Mouse (Mus musculus) kidney, embryonic 16.5 days (tissue): ENCODE data around the gene Hspbp1. TPM values are rescaled to one million over a fixed set of nuclear protein-coding genes. Genes with fewer than 3 reads are reported as not detected.

ENCODE experiments used
- ATAC-seq: fragments of 200-750 bp; cut with Nextera tagmentation; 2 replicates; pipeline ENCODE4 v1.8.0; 2017; ENCODE audit warnings: moderate TSS enrichment; ENCODE audit not compliant: low FRiP score, low TSS enrichment
- H3K27ac ChIP-seq: fragments of 300-500 bp; sonication (generic); 2 replicates; pipeline ENCODE4 v1.5.1; 2014; ENCODE audit warnings: low read length
- H3K27me3 ChIP-seq: fragments of 300-500 bp; sonication (generic); 2 replicates; pipeline ENCODE4 v1.6.1; 2014; ENCODE audit warnings: low read length, control low read depth, mixed read lengths; ENCODE audit not compliant: insufficient read depth
- H3K36me3 ChIP-seq: fragments of 300-500 bp; sonication (generic); 2 replicates; pipeline ENCODE4 v1.6.1; 2014; ENCODE audit warnings: low read length, control low read depth, mixed read lengths; ENCODE audit not compliant: insufficient read depth
- H3K4me1 ChIP-seq: fragments of 300-500 bp; sonication (generic); 2 replicates; pipeline ENCODE4 v1.6.1; 2014; ENCODE audit warnings: low read length, control low read depth, mixed read lengths; ENCODE audit not compliant: insufficient read depth
- H3K4me2 ChIP-seq: fragments of 300-500 bp; sonication (generic); replicated peaks from 2 replicates; pipeline ENCODE4 v1.6.1; 2014; ENCODE audit warnings: low read depth, low read length
- H3K4me3 ChIP-seq: fragments of 300-500 bp; sonication (generic); 2 replicates; pipeline ENCODE4 v1.5.1; 2014; ENCODE audit warnings: mild to moderate bottlenecking, low read length
- H3K9ac ChIP-seq: fragments of 300-500 bp; sonication (generic); replicated peaks from 2 replicates; pipeline ENCODE4 v1.6.1; 2014; ENCODE audit warnings: low read length
- H3K9me3 ChIP-seq: fragments of 300-500 bp; sonication (generic); 2 replicates; pipeline ENCODE4 v1.6.1; 2016; ENCODE audit warnings: low read length, control low read depth
- WGBS: fragments of 180-500 bp; shearing (Covaris S2); extraction: QIAGEN DNeasy Blood & Tissue Kit; methylation state at CpG from one replicate; pipeline ENCODE4 v1.1.7; 2014; 5-methylcytosine and 5-hydroxymethylcytosine counted together
- polyA plus RNA-seq: library from polyadenylated mRNA; unstranded; fragments of >200 nt; fragmentation: Nextera tagmentation; extraction: Ambion mirVana; gene quantifications from 2 replicates; pipeline ENCODE4 v1.2.1, GENCODE M21; 2015

Hspbp1 gene
- polyA plus RNA-seq, 1 experiment from 2014 or later = 118 TPM

DNA sequence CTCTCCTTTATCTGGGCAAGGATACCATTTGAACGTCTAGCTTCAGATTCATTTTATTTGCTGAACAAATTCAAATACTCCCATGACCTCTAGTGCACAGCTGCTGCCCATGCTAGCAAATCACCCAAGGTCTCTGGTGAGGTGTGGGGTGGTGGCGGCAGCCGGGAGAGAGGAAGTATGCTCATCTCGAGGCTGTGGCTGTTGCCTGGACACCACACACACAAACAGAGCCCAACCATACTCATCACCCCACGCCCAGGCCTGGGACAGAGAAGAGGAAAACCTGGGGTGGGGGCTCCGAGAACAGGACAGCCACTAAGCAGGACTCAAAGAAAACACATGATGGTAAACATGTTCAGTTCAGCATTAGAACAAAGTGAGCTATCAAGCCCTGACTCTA lies 37.6 kb downstream of the Hspbp1 start:
- no peaks in the 10 kb centered on the region for H3K27me3 ChIP-seq
- WGBS = 55% methylated on average over 6 of the region's 6 CpGs
- no peak overlapping the region for H3K9ac ChIP-seq
- H3K9me3 ChIP-seq = no peaks in the 10 kb centered on the region
- peaks cover 27% of the 10 kb centered on the region for H3K36me3 ChIP-seq
- H3K4me1 ChIP-seq = peaks cover 4% of the 10 kb centered on the region; the same call in 1 of the 2 replicates
- no peak overlapping the region for H3K27ac ChIP-seq
- no peak overlapping the region for H3K4me3 ChIP-seq
- H3K4me2 ChIP-seq = no peak overlapping the region
- no peak for ATAC-seq

DNA sequence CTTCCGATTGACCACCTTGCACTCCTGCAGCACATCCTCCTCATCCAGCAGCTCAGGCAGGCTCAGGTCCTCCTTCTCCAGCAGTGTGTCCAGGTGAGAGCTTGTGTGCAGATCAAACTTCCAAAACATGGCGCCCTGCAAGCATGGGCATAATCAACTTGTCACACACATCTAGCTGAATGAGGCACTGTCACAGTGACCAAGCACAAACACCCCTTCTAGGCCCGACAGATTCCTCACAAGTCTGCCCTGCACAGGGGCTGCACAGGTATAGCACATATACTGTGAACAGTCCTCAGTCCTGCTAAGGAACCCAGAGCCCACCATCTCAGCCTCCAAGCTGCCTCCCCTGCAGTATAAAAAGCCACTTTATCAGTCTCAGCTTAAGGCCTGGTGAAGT lies 38.1 kb downstream of the Hspbp1 start:
- Histone ChIP-seq H3K4me2 (no peak overlapping the region), H3K36me3 (peaks cover 29% of the 10 kb centered on the region), H3K4me1 (peaks cover 2% of the 10 kb centered on the region; the same call in 1 of the 2 replicates), H3K4me3 (no peak overlapping the region), H3K9me3 (no peaks in the 10 kb centered on the region), H3K9ac (no peak overlapping the region), H3K27me3 (no peaks in the 10 kb centered on the region), H3K27ac (no peak overlapping the region)
- no peak for ATAC-seq
- 94% methylated on average over 3 of the region's 3 CpGs for WGBS

DNA sequence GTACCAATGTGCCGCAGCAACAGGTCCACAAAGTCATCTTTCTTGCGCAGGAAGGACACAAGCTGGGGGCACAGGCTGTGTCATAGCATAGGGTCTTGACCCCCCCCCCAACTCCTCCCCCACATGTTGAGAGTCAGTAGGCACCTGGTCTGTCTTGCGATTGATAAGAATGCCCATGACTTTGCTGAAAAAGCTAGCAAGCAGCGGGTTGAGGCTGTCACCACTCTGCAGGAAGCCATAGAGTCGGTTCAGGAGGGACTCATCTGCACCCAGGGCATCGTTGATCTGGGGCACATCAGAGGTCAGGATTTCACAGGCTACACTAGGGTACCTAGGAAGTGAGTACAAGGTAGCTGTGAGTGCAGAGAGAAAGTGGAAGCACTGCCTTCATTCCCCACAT lies 41.6 kb downstream of the Hspbp1 start:
- H3K27ac ChIP-seq = no peak overlapping the region
- peaks cover 59% of the 10 kb centered on the region for H3K36me3 ChIP-seq
- no peaks in the 10 kb centered on the region for H3K9me3 ChIP-seq
- H3K4me3 ChIP-seq = no peak overlapping the region
- no peak overlapping the region for H3K4me2 ChIP-seq
- WGBS = 90% methylated on average over 6 of the region's 6 CpGs
- no peaks in the 10 kb centered on the region for H3K4me1 ChIP-seq
- no peak overlapping the region for H3K9ac ChIP-seq
- no peak for ATAC-seq
- no peaks in the 10 kb centered on the region for H3K27me3 ChIP-seq

DNA sequence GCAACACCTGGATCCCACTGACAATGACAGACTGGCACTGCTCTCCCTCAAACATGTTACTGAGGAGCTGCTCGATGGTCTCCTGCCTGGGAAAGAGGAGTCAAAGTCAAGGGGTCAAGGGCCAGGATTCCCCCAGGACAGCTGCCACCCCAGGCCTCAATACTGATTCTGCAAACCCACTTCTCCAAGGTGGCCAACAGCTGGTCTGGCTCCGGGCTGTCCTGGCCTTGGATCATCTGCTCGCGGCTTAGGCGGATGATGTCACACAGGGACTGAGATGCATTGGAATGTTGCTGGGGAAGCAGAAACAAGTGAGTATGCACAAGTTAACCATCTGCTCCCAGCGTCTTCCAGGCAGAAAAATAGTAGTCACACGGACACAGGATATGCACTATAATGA lies 42.9 kb downstream of the Hspbp1 start:
- H3K4me3 ChIP-seq = no peak overlapping the region
- H3K4me1 ChIP-seq = no peaks in the 10 kb centered on the region
- no peak for ATAC-seq
- peaks cover 65% of the 10 kb centered on the region for H3K36me3 ChIP-seq
- H3K4me2 ChIP-seq = no peak overlapping the region
- no peaks in the 10 kb centered on the region for H3K9me3 ChIP-seq
- H3K9ac ChIP-seq = no peak overlapping the region
- no peak overlapping the region for H3K27ac ChIP-seq
- H3K27me3 ChIP-seq = no peaks in the 10 kb centered on the region
- whole genome bisulfite sequencing = 82% methylated on average over 7 of the region's 7 CpGs

DNA sequence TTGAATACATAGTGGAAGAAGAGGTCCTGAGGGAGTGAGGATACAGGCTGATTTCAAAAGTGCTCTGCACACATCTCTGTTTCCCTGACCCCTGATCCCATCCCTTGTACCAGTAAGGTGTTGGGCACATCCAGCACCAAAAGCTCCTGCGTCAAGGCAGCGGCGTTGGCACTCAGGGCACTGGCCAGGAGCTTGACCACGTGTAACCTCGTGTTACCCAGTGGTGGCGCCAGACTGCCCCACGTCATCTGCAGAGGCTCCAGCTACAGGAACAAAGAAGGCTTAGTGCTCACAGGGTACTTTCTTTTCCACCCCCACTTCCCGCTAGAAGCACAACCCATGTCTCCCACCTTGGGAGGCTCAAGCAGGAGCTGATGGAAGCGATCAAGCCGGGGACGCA lies 43.7 kb downstream of the Hspbp1 start:
- no peak overlapping the region for H3K4me2 ChIP-seq

DNA sequence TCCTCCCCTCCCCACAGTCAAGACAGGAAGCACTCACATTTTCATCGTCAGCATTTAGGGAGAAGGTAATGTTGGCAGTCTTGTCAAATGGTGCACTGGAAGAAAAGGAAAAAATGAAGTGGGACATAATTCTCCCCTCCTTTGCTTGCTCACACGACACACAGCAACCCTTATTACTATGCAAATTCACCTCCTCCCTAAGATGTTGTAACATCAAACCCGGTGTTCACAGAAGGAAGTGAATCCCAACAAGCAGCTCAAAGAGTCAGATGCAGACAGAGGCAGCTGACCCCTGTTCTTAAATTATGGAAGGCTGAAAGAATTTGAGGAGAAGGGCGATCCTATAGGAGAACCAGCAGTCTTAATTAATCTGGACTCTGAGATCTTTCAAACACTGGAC lies 48.7 kb downstream of the Hspbp1 start:
- H3K27me3 ChIP-seq = no peaks in the 10 kb centered on the region
- no peak overlapping the region for H3K4me3 ChIP-seq
- H3K9ac ChIP-seq = no peak overlapping the region
- no peak overlapping the region for H3K4me2 ChIP-seq
- 87% methylated on average over 4 of the region's 4 CpGs for WGBS
- no peaks in the 10 kb centered on the region for H3K4me1 ChIP-seq
- no peak overlapping the region for H3K27ac ChIP-seq
- peaks cover 74% of the 10 kb centered on the region for H3K36me3 ChIP-seq
- H3K9me3 ChIP-seq = no peaks in the 10 kb centered on the region
- no peak for ATAC-seq

More for the DNA sequence above, 43.7 kb downstream of the Hspbp1 start:
- H3K4me3 ChIP-seq = no peak overlapping the region
- no peak overlapping the region for H3K27ac ChIP-seq
- 86% methylated on average over 11 of the region's 11 CpGs for WGBS
- no peak overlapping the region for H3K9ac ChIP-seq
- no peaks in the 10 kb centered on the region for H3K27me3 ChIP-seq
- peaks cover 66% of the 10 kb centered on the region for H3K36me3 ChIP-seq
- H3K9me3 ChIP-seq = no peaks in the 10 kb centered on the region
- ATAC-seq = no peak
- H3K4me1 ChIP-seq = no peaks in the 10 kb centered on the region

DNA sequence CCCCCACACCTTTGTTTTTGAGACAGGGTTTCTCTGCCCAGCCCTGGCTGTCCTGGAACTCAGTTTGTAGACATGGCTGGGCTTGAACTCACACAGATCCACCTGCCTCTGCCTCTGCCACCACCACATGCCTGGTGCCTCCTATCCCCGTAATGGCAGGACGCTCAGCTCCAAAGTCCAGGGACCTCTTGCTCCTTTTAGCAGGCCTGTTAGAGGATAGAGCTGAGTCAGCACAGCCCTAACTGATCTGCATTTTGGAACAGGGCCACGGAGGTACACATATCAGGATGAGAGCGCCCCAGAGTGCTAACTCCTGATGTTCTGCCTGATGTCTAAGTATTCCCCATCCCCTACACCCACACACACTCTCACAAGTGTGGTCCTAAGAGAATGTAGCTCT lies 53.8 kb downstream of the Hspbp1 start, which contains the start of gene Tmem86b:
Gene Tmem86b (minus strand): TSS at position 392 of the 400 bp plus-strand sequence.
- Histone ChIP-seq H3K27me3 (no peaks in the 10 kb centered on the region), H3K4me2 (no peak within 1 kb of the TSS), H3K4me1 (no peaks in the 10 kb centered on the region), H3K4me3 (no peak within 1 kb of the TSS), H3K36me3 (peaks cover 57% of the 10 kb centered on the region), H3K9ac (no peak within 1 kb of the TSS), H3K27ac (no peak within 1 kb of the TSS), H3K9me3 (no peaks in the 10 kb centered on the region)
- 85% methylated on average over 4 of the region's 4 CpGs for WGBS
- ATAC-seq = no peak

DNA sequence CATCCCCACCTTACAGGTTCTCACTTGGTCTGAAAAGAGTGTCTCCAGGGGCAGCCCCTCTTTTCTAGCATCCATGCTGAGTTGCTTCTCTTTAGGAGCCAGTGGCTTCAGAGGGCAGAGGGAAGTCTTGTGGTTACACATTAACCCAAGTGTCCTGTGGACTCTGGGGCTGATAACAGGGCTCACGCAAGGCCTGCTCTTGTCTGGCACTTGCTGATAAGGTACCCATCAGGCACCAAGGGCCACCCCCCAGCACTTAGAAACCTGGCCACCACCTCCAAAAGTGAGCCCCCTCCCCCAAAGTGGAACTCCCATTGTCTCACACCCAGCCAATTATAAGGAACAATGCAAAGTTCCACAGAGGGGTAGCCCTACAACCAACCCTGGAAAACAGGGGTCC lies 54.7 kb downstream of the Hspbp1 start:
- 89% methylated on average over 1 of the region's 1 CpGs for WGBS
- H3K9ac ChIP-seq = no peak overlapping the region
- no peaks in the 10 kb centered on the region for H3K9me3 ChIP-seq
- peak; percentile 36; the same call in 1 of the 2 replicates for ATAC-seq
- no peak overlapping the region for H3K4me2 ChIP-seq
- no peaks in the 10 kb centered on the region for H3K4me1 ChIP-seq
- H3K27me3 ChIP-seq = no peaks in the 10 kb centered on the region
- no peak overlapping the region for H3K27ac ChIP-seq
- no peak overlapping the region for H3K4me3 ChIP-seq
- peaks cover 52% of the 10 kb centered on the region for H3K36me3 ChIP-seq

DNA sequence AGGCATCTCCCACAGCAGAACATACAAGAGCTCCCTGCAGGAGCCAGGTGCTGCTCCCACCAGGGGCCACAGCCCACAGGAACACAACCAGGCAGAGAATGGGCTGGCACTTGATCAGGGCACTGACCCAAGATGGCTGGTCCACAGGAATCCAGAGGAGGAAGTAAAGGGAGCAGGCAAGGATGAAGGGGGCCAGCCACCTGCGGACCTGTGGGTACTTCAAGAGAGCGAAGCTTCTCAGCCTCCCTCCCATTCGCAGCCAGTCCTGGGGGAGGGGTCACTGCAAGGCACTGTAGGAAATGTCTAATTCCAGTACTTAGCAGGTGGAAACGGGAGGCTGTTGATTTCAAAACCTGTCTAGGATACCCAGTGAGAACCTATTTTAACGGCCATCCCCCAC lies 55.3 kb downstream of the Hspbp1 start:
- WGBS = 91% methylated on average over 5 of the region's 5 CpGs
- ATAC-seq = no peak
- H3K27me3 ChIP-seq = no peaks in the 10 kb centered on the region
- H3K36me3 ChIP-seq = peaks cover 48% of the 10 kb centered on the region
- no peaks in the 10 kb centered on the region for H3K4me1 ChIP-seq
- no peaks in the 10 kb centered on the region for H3K9me3 ChIP-seq
- H3K4me2 ChIP-seq = no peak overlapping the region
- H3K27ac ChIP-seq = no peak overlapping the region
- H3K4me3 ChIP-seq = no peak overlapping the region
- H3K9ac ChIP-seq = no peak overlapping the region

DNA sequence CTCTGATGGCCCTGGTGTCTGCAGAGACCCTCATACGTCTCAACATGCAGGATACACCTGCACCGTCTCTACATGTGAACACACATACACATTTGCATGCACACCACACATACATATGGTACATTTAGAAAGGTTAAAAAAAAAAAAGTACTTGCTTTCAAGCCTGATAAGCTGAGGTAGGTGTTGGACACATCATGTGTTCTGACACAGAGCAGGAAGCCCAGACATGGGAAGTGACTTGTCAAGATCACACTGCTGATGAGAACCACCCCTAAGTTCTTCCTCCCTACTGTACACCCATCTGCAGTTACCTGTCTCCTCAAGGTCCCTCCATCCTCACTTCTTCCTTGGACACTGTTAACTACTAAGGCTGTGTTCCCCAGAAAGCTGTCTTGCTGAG lies 58.9 kb downstream of the Hspbp1 start:
- H3K36me3 ChIP-seq = peaks cover 16% of the 10 kb centered on the region
- no peaks in the 10 kb centered on the region for H3K4me1 ChIP-seq
- H3K9me3 ChIP-seq = no peaks in the 10 kb centered on the region
- 87% methylated on average over 2 of the region's 2 CpGs for WGBS
- no peak overlapping the region for H3K9ac ChIP-seq
- no peaks in the 10 kb centered on the region for H3K27me3 ChIP-seq
- ATAC-seq = no peak
- no peak overlapping the region for H3K4me2 ChIP-seq
- no peak overlapping the region for H3K4me3 ChIP-seq
- no peak overlapping the region for H3K27ac ChIP-seq
